Mouse (Mus musculus) right cerebral cortex, adult 18-20 months (tissue): ENCODE results near the gene Vgll4.
"Not testable (repeated sequence)": the region's sequence is repeated elsewhere in the genome, so short reads cannot be mapped to it uniquely, and the experiment has no call there.

Source experiments
- DNase-seq: peaks from one replicate; pipeline ENCODE4 v3.0.0; 2022; ENCODE audit warnings: mixed read lengths

Vgll4 gene

GRCm38 (mm10) chr6:114936297-114936940 lies 33.4 kb downstream of the Vgll4 start:
- peak; percentile 76 for DNase-seq

DNA sequence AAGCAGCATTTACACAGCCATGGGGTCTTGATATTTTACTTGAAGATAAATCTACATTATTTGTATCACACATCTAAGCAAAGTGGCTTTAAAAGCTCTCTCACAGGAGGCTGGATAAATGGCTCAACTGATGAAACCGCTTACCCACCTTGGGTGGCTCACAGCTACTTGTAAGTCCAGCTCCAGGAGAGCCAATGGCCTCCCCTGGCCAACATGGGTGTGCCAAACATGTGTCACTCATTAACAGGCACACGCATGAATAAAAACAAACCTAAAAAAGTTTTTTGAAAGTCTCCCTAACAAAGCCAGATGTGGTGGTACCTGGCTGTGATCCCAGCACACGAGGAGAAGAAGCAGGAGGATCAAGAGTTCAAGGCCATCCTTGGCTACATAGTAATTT lies 34.4 kb downstream of the Vgll4 start:
- no peak for DNase-seq

DNA sequence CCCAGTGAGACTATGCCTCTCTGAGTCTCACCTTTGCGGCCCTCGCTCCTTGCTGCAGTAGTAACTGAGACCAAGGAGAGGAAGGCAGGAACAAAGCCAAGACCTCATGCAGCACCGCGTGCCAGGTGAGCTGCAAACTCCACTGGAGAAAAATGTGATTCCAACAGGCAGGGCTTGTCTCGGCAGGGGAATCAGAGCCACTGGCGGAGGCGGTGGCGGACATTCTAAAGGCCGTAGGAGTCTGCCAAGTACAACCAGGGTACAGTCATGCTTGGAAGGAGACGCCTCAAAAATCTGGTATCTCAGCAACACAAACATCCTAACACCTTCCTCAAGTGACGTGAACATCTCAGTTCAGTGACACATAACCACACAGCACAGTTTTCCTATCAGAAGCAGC lies 35.7 kb downstream of the Vgll4 start:
- DNase-seq = peak; percentile 61

DNA sequence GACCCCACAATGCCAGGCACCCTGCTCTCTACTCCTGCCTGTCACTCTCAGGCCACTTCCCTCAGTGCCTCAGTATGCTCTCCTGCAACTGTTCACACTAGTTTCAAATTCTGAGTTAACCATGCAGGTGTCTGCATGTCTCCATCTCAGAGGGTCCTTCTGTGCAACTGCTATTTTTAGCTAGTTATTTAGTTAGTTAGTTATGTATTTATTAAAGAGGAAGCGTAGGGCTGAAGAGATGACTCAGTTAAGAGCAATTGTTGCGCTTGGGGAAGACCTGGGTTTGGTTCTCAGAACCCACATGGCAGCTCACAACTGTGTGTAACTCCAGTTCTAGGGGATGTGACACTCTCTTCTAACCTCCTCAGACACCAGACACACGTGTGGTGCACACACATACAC lies 36.8 kb downstream of the Vgll4 start:
- no peak for DNase-seq

DNA sequence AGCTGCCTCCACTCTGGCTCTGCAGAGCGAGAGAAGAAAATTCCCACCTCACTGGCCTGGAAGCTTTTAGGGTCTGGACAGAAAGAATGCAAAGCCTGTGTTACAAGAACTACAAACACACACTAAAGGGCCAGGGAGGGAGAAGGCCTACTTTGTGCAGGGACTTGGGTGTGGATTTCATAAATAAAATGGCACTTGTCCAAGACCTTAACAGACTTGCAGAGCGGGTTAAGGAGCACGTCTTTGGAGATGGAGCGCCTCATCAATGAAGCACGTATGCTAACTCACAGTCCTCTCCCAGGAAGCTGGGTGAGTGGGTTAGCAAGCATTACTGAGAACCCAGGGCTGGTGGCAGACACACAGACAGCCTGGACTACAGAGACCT lies 37.7 kb downstream of the Vgll4 start:
- DNase-seq = no peak

- DNase-seq = peak; percentile 48
These were observed 38.3 kb downstream of the Vgll4 start for GRCm38 (mm10) chr6:114931212-114932115.

GRCm38 (mm10) chr6:114930646-114931045 lies 39.1 kb downstream of the Vgll4 start:
- no peak for DNase-seq

GRCm38 (mm10) chr6:114930038-114930591 lies 39.7 kb downstream of the Vgll4 start:
- DNase-seq = no peak

DNA sequence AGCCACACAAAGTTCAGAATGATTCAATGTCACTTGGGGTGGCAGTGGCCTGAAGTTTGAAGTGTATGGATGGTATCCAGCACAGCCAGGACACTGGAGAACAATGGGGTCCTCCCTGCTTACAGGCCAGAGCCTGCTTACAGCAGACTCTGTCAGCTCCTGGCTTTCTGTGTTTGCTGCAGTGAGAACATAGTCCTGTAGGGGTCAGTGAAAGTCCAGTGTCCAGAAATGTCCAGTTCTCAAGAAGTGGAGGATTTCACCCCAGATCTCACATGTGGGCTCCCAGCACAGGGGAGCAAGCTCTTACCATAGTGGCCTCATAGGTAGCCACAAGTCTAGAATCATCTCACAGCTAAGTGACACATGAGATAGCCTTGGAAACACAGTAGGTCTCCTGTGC lies 40.4 kb downstream of the Vgll4 start:
- no peak for DNase-seq

DNA sequence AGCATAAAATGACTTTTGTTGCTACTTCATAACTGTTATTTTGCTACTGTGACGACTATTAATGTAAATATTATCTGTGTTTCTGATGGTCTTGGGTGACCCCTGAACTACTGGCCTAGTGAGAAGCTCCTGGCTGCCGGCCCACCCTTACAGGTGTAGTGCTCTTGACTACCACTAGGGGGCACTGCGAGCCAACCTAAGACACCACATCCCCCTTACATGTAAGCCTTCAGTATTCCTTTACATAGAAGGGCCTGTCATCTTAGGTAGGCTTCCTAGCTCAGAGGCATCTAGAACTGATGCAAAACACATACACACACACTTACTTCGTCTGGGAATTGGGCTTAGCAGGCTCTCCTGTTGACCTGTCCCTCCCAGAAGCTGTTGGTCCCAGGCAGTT lies 41.3 kb downstream of the Vgll4 start:
- DNase-seq = peak; percentile 63

DNA sequence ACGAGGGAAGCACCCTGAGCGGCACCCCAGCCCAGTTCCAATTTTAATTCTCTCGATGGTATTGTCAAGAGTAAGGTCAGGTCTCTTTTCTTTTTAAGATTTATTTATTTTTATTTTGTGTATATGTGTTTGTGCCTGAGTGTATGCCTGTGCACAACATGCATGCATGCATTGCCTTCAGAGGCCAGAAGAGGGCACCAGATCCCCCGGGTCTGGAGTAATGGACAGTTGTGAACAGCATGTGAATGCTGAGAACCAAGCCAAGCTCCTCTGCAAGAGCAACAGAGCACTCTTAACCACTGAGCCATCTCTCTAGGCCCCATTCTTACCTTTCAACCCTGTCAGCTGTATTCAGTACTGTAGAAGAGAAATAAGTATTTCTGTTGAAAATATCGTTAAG lies 42.4 kb downstream of the Vgll4 start:
- no peak for DNase-seq

GRCm38 (mm10) chr6:114926369-114927157 lies 43.2 kb downstream of the Vgll4 start:
- DNase-seq = no peak

- DNase-seq = no peak
These were observed 44.6 kb downstream of the Vgll4 start for GRCm38 (mm10) chr6:114925196-114925595.

DNA sequence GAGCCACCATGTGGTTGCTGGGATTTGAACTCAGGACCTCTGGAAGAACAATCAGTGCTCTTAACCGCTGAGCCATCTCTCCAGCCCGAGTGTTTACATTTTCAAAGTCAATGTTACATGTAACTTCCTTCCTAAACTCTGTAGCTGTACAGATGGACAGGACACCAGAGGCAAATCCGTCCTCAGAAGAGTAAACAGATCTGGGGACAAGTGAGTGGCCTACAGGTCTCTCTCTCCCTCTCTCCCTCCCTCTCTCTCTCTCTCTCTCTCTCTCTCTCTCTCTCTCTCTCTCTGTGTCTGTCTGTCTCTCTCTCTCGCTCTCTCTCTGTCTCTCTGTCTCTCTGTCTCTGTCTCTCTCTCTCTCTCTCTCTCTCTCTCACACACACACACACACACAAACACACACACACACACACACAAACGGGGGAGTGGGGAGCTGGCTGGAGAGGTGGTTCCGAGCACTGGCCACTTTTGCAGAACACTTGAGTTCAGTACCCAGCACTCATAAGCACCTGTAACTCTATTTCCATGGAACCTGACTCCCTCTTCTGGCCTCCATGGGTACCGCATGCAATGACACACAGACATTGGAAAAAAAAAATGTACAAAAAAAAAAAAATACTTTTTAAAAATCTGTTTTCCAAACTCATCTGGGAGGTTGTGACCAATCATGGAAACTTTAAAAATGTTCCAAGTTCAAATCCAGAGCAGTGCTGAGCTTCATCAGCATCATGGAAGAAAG lies 47.3 kb downstream of the Vgll4 start:
- DNase-seq = not testable (repeated sequence)

GRCm38 (mm10) chr6:114921632-114922354 lies 48.0 kb downstream of the Vgll4 start:
- DNase-seq = peak; percentile 82

GRCm38 (mm10) chr6:114920523-114921445 lies 49.0 kb downstream of the Vgll4 start:
- DNase-seq = no peak

DNA sequence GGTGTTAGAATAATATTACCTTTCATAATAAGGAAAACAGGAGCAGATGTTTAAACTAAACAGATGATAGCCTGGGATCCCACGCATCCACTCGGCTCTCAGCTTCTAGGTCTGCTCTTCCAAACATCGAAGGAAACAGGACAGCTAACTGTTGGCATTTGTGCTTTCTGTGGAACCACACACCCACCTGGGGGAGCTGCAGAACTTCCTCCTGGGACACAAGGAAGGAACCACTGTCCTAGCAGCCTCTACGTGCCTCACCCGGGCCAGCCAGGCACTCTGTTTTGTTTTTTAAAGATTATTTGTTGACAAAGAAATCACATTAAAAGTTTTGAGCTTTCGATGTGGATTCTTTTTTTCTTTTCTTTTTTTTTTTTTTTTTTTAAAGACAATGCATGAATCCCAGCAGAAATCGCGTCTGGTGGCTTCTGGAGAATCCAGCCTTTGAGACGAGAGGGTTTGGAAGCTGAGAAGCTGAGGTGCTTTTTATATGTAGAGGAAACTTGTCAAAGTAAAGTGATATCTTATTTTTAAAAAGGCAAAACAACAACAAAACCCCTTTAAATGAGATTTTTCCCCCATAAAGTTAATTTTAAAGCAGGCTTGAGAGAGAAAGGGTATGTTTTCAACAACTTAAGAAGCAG lies 50.0 kb downstream of the Vgll4 start:
- no peak for DNase-seq

- DNase-seq = no peak
These were observed 50.8 kb downstream of the Vgll4 start for GRCm38 (mm10) chr6:114918994-114919393.

- no peak for DNase-seq
These were observed 51.8 kb downstream of the Vgll4 start for GRCm38 (mm10) chr6:114917770-114918635.
